Mouse (Mus musculus): ENCODE measurements around the gene Hlf. TPM values are rescaled to one million over a fixed set of nuclear protein-coding genes. Genes with fewer than 3 reads are reported as not detected.
A peak's percentile ranks its signal among the peaks of the same experiment; 100 is the strongest.

The Hlf gene
- polyA plus RNA-seq, 1 experiment = 125 TPM

GRCm38 (mm10) chr11:90378008-90378407 lies 12.7 kb downstream of the Hlf start:
- Histone ChIP-seq H3K4me1 (ENCODE audit: control insufficient read depth, insufficient read depth, low read length) (peaks cover 9% of the 10 kb centered on the region), H3K4me3 (ENCODE audit: insufficient read depth, low read length) (no peak overlapping the region), H3K27ac (ENCODE audit: insufficient read depth, low read length) (0 out of 2 replicates have a peak overlapping the region, but pooled peaks have one; percentile 3)
- TF ChIP-seq CTCF (IDR thresholded peaks at IDR 0.05; ENCODE audit: extremely low read depth, insufficient read depth, low read length) (no peak), POLR2A (IDR thresholded peaks at IDR 0.05; ENCODE audit: extremely low read depth, insufficient read depth, low read length) (no peak)

GRCm38 (mm10) chr11:90376436-90376835 lies 14.3 kb downstream of the Hlf start:
- TF ChIP-seq POLR2A (IDR thresholded peaks at IDR 0.05; ENCODE audit: extremely low read depth, insufficient read depth, low read length) (no peak), CTCF (IDR thresholded peaks at IDR 0.05; ENCODE audit: extremely low read depth, insufficient read depth, low read length) (no peak)
- Histone ChIP-seq H3K4me3 (ENCODE audit: insufficient read depth, low read length) (no peak overlapping the region), H3K4me1 (ENCODE audit: control insufficient read depth, insufficient read depth, low read length) (peaks cover 10% of the 10 kb centered on the region), H3K27ac (ENCODE audit: insufficient read depth, low read length) (no peak overlapping the region)

- Histone ChIP-seq H3K4me3 (ENCODE audit: insufficient read depth, low read length) (no peak overlapping the region), H3K4me1 (ENCODE audit: control insufficient read depth, insufficient read depth, low read length) (peaks cover 14% of the 10 kb centered on the region), H3K27ac (ENCODE audit: insufficient read depth, low read length) (0 out of 2 replicates have a peak overlapping the region, but pooled peaks have one; percentile 17)
- no peak for TF ChIP-seq CTCF (IDR thresholded peaks at IDR 0.05; ENCODE audit: extremely low read depth, insufficient read depth, low read length)
- TF ChIP-seq POLR2A (IDR thresholded peaks at IDR 0.05; ENCODE audit: extremely low read depth, insufficient read depth, low read length) = no peak
Observed at GRCm38 (mm10) chr11:90371470-90372100, 19.1 kb downstream of the Hlf start.

- H3K4me3 ChIP-seq (ENCODE audit: insufficient read depth, low read length) = no peak overlapping the region
- H3K4me1 ChIP-seq (ENCODE audit: control insufficient read depth, insufficient read depth, low read length) = peaks cover 16% of the 10 kb centered on the region
- H3K27ac ChIP-seq (ENCODE audit: insufficient read depth, low read length) = 0 out of 2 replicates have a peak overlapping the region, but pooled peaks have one; percentile 34
- TF ChIP-seq CTCF (IDR thresholded peaks at IDR 0.05; ENCODE audit: extremely low read depth, insufficient read depth, low read length) (no peak), POLR2A (IDR thresholded peaks at IDR 0.05; ENCODE audit: extremely low read depth, insufficient read depth, low read length) (no peak)
Observed at GRCm38 (mm10) chr11:90370789-90371291, 19.9 kb downstream of the Hlf start.

- no peak for TF ChIP-seq POLR2A (IDR thresholded peaks at IDR 0.05; ENCODE audit: extremely low read depth, insufficient read depth, low read length)
- no peak for TF ChIP-seq CTCF (IDR thresholded peaks at IDR 0.05; ENCODE audit: extremely low read depth, insufficient read depth, low read length)
- 0 out of 2 replicates have a peak overlapping the region, but pooled peaks have one; percentile 45 for H3K27ac ChIP-seq (ENCODE audit: insufficient read depth, low read length)
- no peak overlapping the region for H3K4me3 ChIP-seq (ENCODE audit: insufficient read depth, low read length)
- peaks cover 19% of the 10 kb centered on the region for H3K4me1 ChIP-seq (ENCODE audit: control insufficient read depth, insufficient read depth, low read length)
Observed at GRCm38 (mm10) chr11:90370367-90370766, 20.3 kb downstream of the Hlf start.

GRCm38 (mm10) chr11:90369605-90370004 lies 21.1 kb downstream of the Hlf start:
- peak overlapping the region; percentile 85 for H3K27ac ChIP-seq (ENCODE audit: insufficient read depth, low read length)
- TF ChIP-seq CTCF (IDR thresholded peaks at IDR 0.05; ENCODE audit: extremely low read depth, insufficient read depth, low read length) = no peak
- no peak for TF ChIP-seq POLR2A (IDR thresholded peaks at IDR 0.05; ENCODE audit: extremely low read depth, insufficient read depth, low read length)
- peaks cover 25% of the 10 kb centered on the region for H3K4me1 ChIP-seq (ENCODE audit: control insufficient read depth, insufficient read depth, low read length)
- no peak overlapping the region for H3K4me3 ChIP-seq (ENCODE audit: insufficient read depth, low read length)

- TF ChIP-seq CTCF (IDR thresholded peaks at IDR 0.05; ENCODE audit: extremely low read depth, insufficient read depth, low read length) = no peak
- no peak for TF ChIP-seq POLR2A (IDR thresholded peaks at IDR 0.05; ENCODE audit: extremely low read depth, insufficient read depth, low read length)
- Histone ChIP-seq H3K4me1 (ENCODE audit: control insufficient read depth, insufficient read depth, low read length) (peaks cover 27% of the 10 kb centered on the region), H3K27ac (ENCODE audit: insufficient read depth, low read length) (peak overlapping the region; percentile 85), H3K4me3 (ENCODE audit: insufficient read depth, low read length) (no peak overlapping the region)
Observed at GRCm38 (mm10) chr11:90369115-90369514, 21.6 kb downstream of the Hlf start.

GRCm38 (mm10) chr11:90367894-90368860 lies 22.5 kb downstream of the Hlf start:
- no peak for TF ChIP-seq CTCF (IDR thresholded peaks at IDR 0.05; ENCODE audit: extremely low read depth, insufficient read depth, low read length)
- TF ChIP-seq POLR2A (IDR thresholded peaks at IDR 0.05; ENCODE audit: extremely low read depth, insufficient read depth, low read length) = no peak
- no peak overlapping the region for H3K4me3 ChIP-seq (ENCODE audit: insufficient read depth, low read length)
- H3K4me1 ChIP-seq (ENCODE audit: control insufficient read depth, insufficient read depth, low read length) = peaks cover 28% of the 10 kb centered on the region
- peak overlapping the region; percentile 85; the same call in 1 of the 2 replicates for H3K27ac ChIP-seq (ENCODE audit: insufficient read depth, low read length)

- TF ChIP-seq POLR2A (IDR thresholded peaks at IDR 0.05; ENCODE audit: extremely low read depth, insufficient read depth, low read length) = no peak
- TF ChIP-seq CTCF (IDR thresholded peaks at IDR 0.05; ENCODE audit: extremely low read depth, insufficient read depth, low read length) = no peak
- Histone ChIP-seq H3K27ac (ENCODE audit: insufficient read depth, low read length) (no peak overlapping the region), H3K4me3 (ENCODE audit: insufficient read depth, low read length) (no peak overlapping the region), H3K4me1 (ENCODE audit: control insufficient read depth, insufficient read depth, low read length) (peaks cover 24% of the 10 kb centered on the region)
Observed at GRCm38 (mm10) chr11:90364865-90365264, 25.8 kb downstream of the Hlf start.
